Mouse (Mus musculus): ENCODE data around the gene Bhlhe23.

Bhlhe23 gene

GRCm38 (mm10) chr2:180779226-180780104 is 2.8 kb upstream of the Bhlhe23 start:
- DNase-seq (ENCODE audit: extremely low read depth, low read depth, low spot score), result no peak

- no peak for DNase-seq (ENCODE audit: extremely low read depth, low read depth, low spot score)
Measured at GRCm38 (mm10) chr2:180775641-180776040, 1.1 kb downstream of the Bhlhe23 start.

- DNase-seq (ENCODE audit: extremely low read depth, low read depth, low spot score), result no peak
Measured at GRCm38 (mm10) chr2:180775223-180775622, 1.5 kb downstream of the Bhlhe23 start.

- no peak for DNase-seq (ENCODE audit: extremely low read depth, low read depth, low spot score)
Measured at GRCm38 (mm10) chr2:180765713-180766112, 11.0 kb downstream of the Bhlhe23 start.

- DNase-seq (ENCODE audit: extremely low read depth, low read depth, low spot score), result no peak
Measured at GRCm38 (mm10) chr2:180764986-180765385, 11.7 kb downstream of the Bhlhe23 start.

- no peak for DNase-seq (ENCODE audit: extremely low read depth, low read depth, low spot score)
Measured at GRCm38 (mm10) chr2:180758513-180759263, 18.0 kb downstream of the Bhlhe23 start.

- DNase-seq (ENCODE audit: extremely low read depth, low read depth, low spot score), result no peak
Measured at GRCm38 (mm10) chr2:180756786-180757185, 19.9 kb downstream of the Bhlhe23 start.

GRCm38 (mm10) chr2:180755896-180756295 is 20.8 kb downstream of the Bhlhe23 start:
- no peak for DNase-seq (ENCODE audit: extremely low read depth, low read depth, low spot score)

GRCm38 (mm10) chr2:180754976-180755688 is 21.6 kb downstream of the Bhlhe23 start:
- DNase-seq (ENCODE audit: extremely low read depth, low read depth, low spot score), result no peak

GRCm38 (mm10) chr2:180748904-180749303 is 27.8 kb downstream of the Bhlhe23 start:
- DNase-seq (ENCODE audit: extremely low read depth, low read depth, low spot score), result no peak

GRCm38 (mm10) chr2:180746569-180747192 is 30.0 kb downstream of the Bhlhe23 start:
- no peak for DNase-seq (ENCODE audit: extremely low read depth, low read depth, low spot score)

GRCm38 (mm10) chr2:180745248-180745927 is 31.3 kb downstream of the Bhlhe23 start:
- peak; percentile 3 for DNase-seq (ENCODE audit: extremely low read depth, low read depth, low spot score)

GRCm38 (mm10) chr2:180743321-180743720 is 33.4 kb downstream of the Bhlhe23 start:
- no peak for DNase-seq (ENCODE audit: extremely low read depth, low read depth, low spot score)

GRCm38 (mm10) chr2:180742820-180743219 is 33.9 kb downstream of the Bhlhe23 start:
- DNase-seq (ENCODE audit: extremely low read depth, low read depth, low spot score), result no peak

- no peak for DNase-seq (ENCODE audit: extremely low read depth, low read depth, low spot score)
Measured at GRCm38 (mm10) chr2:180741421-180741820, 35.3 kb downstream of the Bhlhe23 start.

GRCm38 (mm10) chr2:180740349-180740748 is 36.4 kb downstream of the Bhlhe23 start:
- DNase-seq (ENCODE audit: extremely low read depth, low read depth, low spot score), result no peak

GRCm38 (mm10) chr2:180737984-180738383 is 38.7 kb downstream of the Bhlhe23 start:
- DNase-seq (ENCODE audit: extremely low read depth, low read depth, low spot score), result no peak

GRCm38 (mm10) chr2:180735232-180735631 is 41.5 kb downstream of the Bhlhe23 start:
- DNase-seq (ENCODE audit: extremely low read depth, low read depth, low spot score), result no peak

GRCm38 (mm10) chr2:180731984-180732383 is 44.7 kb downstream of the Bhlhe23 start:
- no peak for DNase-seq (ENCODE audit: extremely low read depth, low read depth, low spot score)

- DNase-seq (ENCODE audit: extremely low read depth, low read depth, low spot score), result no peak
Measured at GRCm38 (mm10) chr2:180731036-180731435, 45.7 kb downstream of the Bhlhe23 start.
